Mouse (Mus musculus): ENCODE results near the gene Tex2.

- no peak for TF ChIP-seq CTCF (IDR thresholded peaks at IDR 0.05; ENCODE audit: low read depth, low read length)
- TF ChIP-seq POLR2A (IDR thresholded peaks at IDR 0.05; ENCODE audit: borderline replicate concordance, low read depth, low read length), result no peak
Measured at GRCm38 (mm10) chr11:106591183-106591582, 22.0 kb downstream of the Tex2 start.
